Mouse (Mus musculus) neural tube, embryonic 15.5 days (tissue): ENCODE results near the gene Sh3bp4. TPM values are rescaled to one million over a fixed set of nuclear protein-coding genes. Genes with fewer than 3 reads are reported as not detected.

Experiments used
- ATAC-seq: fragments of 200-750 bp; cut with Nextera tagmentation; 2 replicates; pipeline ENCODE4 v1.8.0; 2017; ENCODE audit warnings: mild to moderate bottlenecking, moderate TSS enrichment, moderate library complexity; ENCODE audit not compliant: low FRiP score
- H3K27ac ChIP-seq: fragments of 300-500 bp; sonication (generic); replicated peaks from 2 replicates; pipeline ENCODE4 v1.5.1; 2015; ENCODE audit warnings: mild to moderate bottlenecking, inconsistent platforms
- H3K27me3 ChIP-seq: fragments of 300-500 bp; sonication (generic); replicated peaks from 2 replicates; pipeline ENCODE4 v1.6.1; 2015; ENCODE audit warnings: inconsistent platforms
- H3K36me3 ChIP-seq: fragments of 300-500 bp; sonication (generic); 2 replicates; pipeline ENCODE4 v1.6.1; 2015; ENCODE audit warnings: inconsistent platforms
- H3K4me1 ChIP-seq: fragments of 300-500 bp; sonication (generic); 2 replicates; pipeline ENCODE4 v1.6.1; 2015; ENCODE audit warnings: inconsistent platforms
- H3K4me2 ChIP-seq: fragments of 300-500 bp; sonication (generic); 2 replicates; pipeline ENCODE4 v1.6.1; 2015; ENCODE audit warnings: inconsistent platforms, mild to moderate bottlenecking, moderate library complexity
- H3K4me3 ChIP-seq: fragments of 300-500 bp; sonication (generic); replicated peaks from 2 replicates; pipeline ENCODE4 v1.5.1; 2015; ENCODE audit warnings: mild to moderate bottlenecking, inconsistent platforms
- H3K9ac ChIP-seq: fragments of 300-500 bp; sonication (generic); replicated peaks from 2 replicates; pipeline ENCODE4 v1.6.1; 2015; ENCODE audit warnings: mild to moderate bottlenecking, inconsistent platforms
- H3K9me3 ChIP-seq: fragments of 300-500 bp; sonication (generic); replicated peaks from 2 replicates; pipeline ENCODE4 v1.6.1; 2016; ENCODE audit warnings: inconsistent platforms
- WGBS: fragments of 180-500 bp; shearing (Covaris S2); methylation state at CpG from one replicate; pipeline ENCODE4 v1.1.7; 2015; ENCODE audit warnings: mixed read lengths; 5-methylcytosine and 5-hydroxymethylcytosine counted together
- polyA plus RNA-seq: library from polyadenylated mRNA; unstranded; fragments of >200 nt; fragmentation: Nextera tagmentation; extraction: Ambion mirVana; gene quantifications from 2 replicates; pipeline ENCODE4 v1.2.1, GENCODE M21; 2015

The Sh3bp4 gene
- polyA plus RNA-seq, 1 experiment from 2014 or later, result 14.2 TPM

GRCm38 (mm10) chr1:89136089-89136811 is 66.0 kb downstream of the Sh3bp4 start:
- ATAC-seq, result peak; percentile 27; the same call in 1 of the 2 replicates

GRCm38 (mm10) chr1:89137086-89137816 is 67.0 kb downstream of the Sh3bp4 start:
- Histone ChIP-seq H3K36me3 (no peaks in the 10 kb centered on the region), H3K9ac (no peak overlapping the region), H3K4me3 (no peak overlapping the region), H3K4me2 (no peak overlapping the region), H3K27me3 (no peaks in the 10 kb centered on the region), H3K27ac (peak overlapping the region; percentile 55), H3K9me3 (no peaks in the 10 kb centered on the region), H3K4me1 (peaks cover 48% of the 10 kb centered on the region)
- peak; percentile 35; the same call in 1 of the 2 replicates for ATAC-seq
- WGBS, result 56% methylated on average over 13 of the region's 13 CpGs

More at GRCm38 (mm10) chr1:89136089-89136811, 66.0 kb downstream of the Sh3bp4 start:
- peak overlapping the region; percentile 55 for H3K27ac ChIP-seq
- no peaks in the 10 kb centered on the region for H3K27me3 ChIP-seq
- peaks cover 57% of the 10 kb centered on the region for H3K4me1 ChIP-seq
- 61% methylated on average over 13 of the region's 13 CpGs for WGBS
- H3K36me3 ChIP-seq, result no peaks in the 10 kb centered on the region
- no peaks in the 10 kb centered on the region for H3K9me3 ChIP-seq
- no peak overlapping the region for H3K4me2 ChIP-seq
- no peak overlapping the region for H3K9ac ChIP-seq
- no peak overlapping the region for H3K4me3 ChIP-seq

- no peak for ATAC-seq
- Histone ChIP-seq H3K9ac (no peak overlapping the region), H3K4me1 (peaks cover 46% of the 10 kb centered on the region), H3K27ac (no peak overlapping the region), H3K27me3 (no peaks in the 10 kb centered on the region), H3K4me2 (no peak overlapping the region), H3K9me3 (no peaks in the 10 kb centered on the region), H3K4me3 (no peak overlapping the region), H3K36me3 (0 out of 2 replicates have a peak, but pooled peaks cover 1% of the 10 kb centered on the region)
- 64% methylated on average over 5 of the region's 5 CpGs for WGBS
These were observed 68.1 kb downstream of the Sh3bp4 start for GRCm38 (mm10) chr1:89138316-89138715.

- no peak overlapping the region for H3K9ac ChIP-seq
- H3K4me1 ChIP-seq, result peaks cover 37% of the 10 kb centered on the region
- 90% methylated on average over 9 of the region's 9 CpGs for WGBS
- no peak for ATAC-seq
- H3K36me3 ChIP-seq, result peaks cover 18% of the 10 kb centered on the region
- H3K4me3 ChIP-seq, result no peak overlapping the region
- no peaks in the 10 kb centered on the region for H3K9me3 ChIP-seq
- H3K4me2 ChIP-seq, result no peak overlapping the region
- H3K27ac ChIP-seq, result no peak overlapping the region
- no peaks in the 10 kb centered on the region for H3K27me3 ChIP-seq
These were observed 69.9 kb downstream of the Sh3bp4 start for GRCm38 (mm10) chr1:89140113-89140512.

GRCm38 (mm10) chr1:89151071-89151470 is 80.9 kb downstream of the Sh3bp4 start:
- no peak for ATAC-seq
- no peak overlapping the region for H3K4me2 ChIP-seq
- WGBS, result 76% methylated on average over 7 of the region's 7 CpGs
- H3K36me3 ChIP-seq, result peaks cover 15% of the 10 kb centered on the region
- no peaks in the 10 kb centered on the region for H3K9me3 ChIP-seq
- H3K4me3 ChIP-seq, result no peak overlapping the region
- no peak overlapping the region for H3K27ac ChIP-seq
- no peaks in the 10 kb centered on the region for H3K27me3 ChIP-seq
- H3K9ac ChIP-seq, result no peak overlapping the region
- no peaks in the 10 kb centered on the region for H3K4me1 ChIP-seq

- no peak overlapping the region for H3K4me3 ChIP-seq
- H3K27ac ChIP-seq, result no peak overlapping the region
- no peaks in the 10 kb centered on the region for H3K27me3 ChIP-seq
- H3K9ac ChIP-seq, result no peak overlapping the region
- peaks cover 15% of the 10 kb centered on the region for H3K36me3 ChIP-seq
- 75% methylated on average over 7 of the region's 7 CpGs for WGBS
- no peaks in the 10 kb centered on the region for H3K9me3 ChIP-seq
- no peaks in the 10 kb centered on the region for H3K4me1 ChIP-seq
- no peak overlapping the region for H3K4me2 ChIP-seq
- ATAC-seq, result no peak
These were observed 82.4 kb downstream of the Sh3bp4 start for GRCm38 (mm10) chr1:89152576-89152975.

GRCm38 (mm10) chr1:89153203-89153602 is 83.0 kb downstream of the Sh3bp4 start:
- no peak for ATAC-seq
- Histone ChIP-seq H3K9me3 (no peaks in the 10 kb centered on the region), H3K27me3 (no peaks in the 10 kb centered on the region), H3K4me1 (no peaks in the 10 kb centered on the region), H3K36me3 (peaks cover 15% of the 10 kb centered on the region), H3K9ac (no peak overlapping the region), H3K4me3 (no peak overlapping the region), H3K27ac (no peak overlapping the region), H3K4me2 (no peak overlapping the region)
- WGBS, result 89% methylated on average over 6 of the region's 6 CpGs

GRCm38 (mm10) chr1:89163483-89163882 is 93.3 kb downstream of the Sh3bp4 start:
- Histone ChIP-seq H3K9ac (no peak overlapping the region), H3K36me3 (no peaks in the 10 kb centered on the region), H3K27me3 (no peaks in the 10 kb centered on the region), H3K4me3 (no peak overlapping the region), H3K4me2 (no peak overlapping the region), H3K4me1 (peaks cover 11% of the 10 kb centered on the region; the same call in 1 of the 2 replicates), H3K9me3 (no peaks in the 10 kb centered on the region), H3K27ac (no peak overlapping the region)
- whole genome bisulfite sequencing, result 93% methylated on average over 6 of the region's 6 CpGs
- no peak for ATAC-seq

GRCm38 (mm10) chr1:89164281-89164680 is 94.1 kb downstream of the Sh3bp4 start:
- no peak overlapping the region for H3K4me2 ChIP-seq
- H3K4me1 ChIP-seq, result peaks cover 11% of the 10 kb centered on the region; the same call in 1 of the 2 replicates
- no peak overlapping the region for H3K9ac ChIP-seq
- no peak overlapping the region for H3K4me3 ChIP-seq
- H3K9me3 ChIP-seq, result no peaks in the 10 kb centered on the region
- WGBS, result 89% methylated on average over 5 of the region's 5 CpGs
- no peak overlapping the region for H3K27ac ChIP-seq
- no peak for ATAC-seq
- H3K27me3 ChIP-seq, result no peaks in the 10 kb centered on the region
- H3K36me3 ChIP-seq, result no peaks in the 10 kb centered on the region

GRCm38 (mm10) chr1:89164685-89165084 is 94.5 kb downstream of the Sh3bp4 start:
- H3K36me3 ChIP-seq, result no peaks in the 10 kb centered on the region
- no peak overlapping the region for H3K9ac ChIP-seq
- no peaks in the 10 kb centered on the region for H3K27me3 ChIP-seq
- WGBS, result 67% methylated on average over 7 of the region's 7 CpGs
- H3K4me1 ChIP-seq, result peaks cover 11% of the 10 kb centered on the region; the same call in 1 of the 2 replicates
- H3K4me3 ChIP-seq, result no peak overlapping the region
- H3K9me3 ChIP-seq, result no peaks in the 10 kb centered on the region
- H3K4me2 ChIP-seq, result no peak overlapping the region
- no peak overlapping the region for H3K27ac ChIP-seq
- no peak for ATAC-seq

GRCm38 (mm10) chr1:89166814-89167249 is 96.6 kb downstream of the Sh3bp4 start:
- H3K27ac ChIP-seq, result no peak overlapping the region
- H3K36me3 ChIP-seq, result no peaks in the 10 kb centered on the region
- ATAC-seq, result no peak
- no peaks in the 10 kb centered on the region for H3K27me3 ChIP-seq
- H3K4me3 ChIP-seq, result no peak overlapping the region
- WGBS, result 57% methylated on average over 9 of the region's 9 CpGs
- no peaks in the 10 kb centered on the region for H3K9me3 ChIP-seq
- H3K4me2 ChIP-seq, result no peak overlapping the region
- no peak overlapping the region for H3K9ac ChIP-seq
- H3K4me1 ChIP-seq, result peaks cover 11% of the 10 kb centered on the region; the same call in 1 of the 2 replicates
